Mouse (Mus musculus): ENCODE results near the gene Iqcf3. TPM values are rescaled to one million over a fixed set of nuclear protein-coding genes. Genes with fewer than 3 reads are reported as not detected.

Iqcf3 gene
- total RNA-seq, 2 experiments from 2014 or later, result not detected

DNA sequence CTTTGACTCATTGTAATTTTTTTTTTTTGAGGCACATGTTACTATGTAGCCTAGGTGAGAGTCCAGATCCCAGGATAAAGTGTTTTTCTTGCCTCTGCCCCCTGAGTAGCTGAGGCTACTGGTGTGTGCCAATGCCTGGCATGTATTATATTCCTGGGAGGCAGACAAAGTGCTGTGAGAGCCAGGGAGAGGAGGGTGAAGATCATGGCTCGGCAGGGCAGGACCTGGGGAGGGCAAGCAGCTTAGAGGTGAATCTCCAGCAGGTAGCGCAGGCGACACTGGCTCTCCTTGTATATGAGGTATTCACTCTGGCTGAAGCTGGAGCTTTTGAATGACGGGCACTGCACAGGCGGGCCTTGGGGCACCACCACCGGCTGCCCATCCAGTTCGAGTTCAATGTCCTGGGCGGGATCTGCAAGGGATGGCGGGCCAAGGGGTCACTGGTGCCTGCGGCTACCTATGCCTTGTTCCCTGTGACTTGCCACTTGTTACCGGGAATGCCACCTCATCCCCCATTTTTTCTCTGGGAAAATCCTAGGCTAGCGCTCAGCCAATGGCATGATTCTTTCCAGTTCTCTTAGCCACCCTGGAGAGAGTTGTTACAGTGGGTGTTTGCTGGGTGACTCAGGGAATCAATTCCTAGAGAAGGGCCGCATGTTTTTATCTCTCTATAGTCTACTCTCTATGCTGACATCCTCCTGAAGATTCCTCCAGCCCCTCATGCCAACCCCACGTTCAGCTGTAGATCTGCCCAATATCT is 90.3 kb downstream of the Iqcf3 start:
- DNase-seq, result no peak

DNA sequence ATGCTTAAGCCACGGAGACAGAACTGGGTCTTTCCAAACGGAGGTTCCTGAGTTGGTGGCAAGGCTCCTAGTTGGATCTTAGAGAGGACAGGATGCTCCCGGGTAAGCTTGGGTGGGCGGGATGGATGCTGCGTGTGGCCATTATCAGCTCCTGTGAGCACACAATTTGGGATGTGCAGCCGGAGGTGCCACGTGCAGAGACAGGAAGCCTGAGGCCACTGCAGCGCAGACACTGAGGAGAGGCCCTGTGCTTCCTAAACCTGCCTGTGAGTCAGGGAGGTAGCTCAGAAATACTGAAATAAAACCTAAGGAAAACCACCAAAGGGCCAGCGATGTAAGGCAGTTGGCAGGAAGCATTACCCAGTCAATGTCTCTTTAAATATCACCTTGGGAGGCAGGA is 91.7 kb downstream of the Iqcf3 start:
- DNase-seq, result no peak

DNA sequence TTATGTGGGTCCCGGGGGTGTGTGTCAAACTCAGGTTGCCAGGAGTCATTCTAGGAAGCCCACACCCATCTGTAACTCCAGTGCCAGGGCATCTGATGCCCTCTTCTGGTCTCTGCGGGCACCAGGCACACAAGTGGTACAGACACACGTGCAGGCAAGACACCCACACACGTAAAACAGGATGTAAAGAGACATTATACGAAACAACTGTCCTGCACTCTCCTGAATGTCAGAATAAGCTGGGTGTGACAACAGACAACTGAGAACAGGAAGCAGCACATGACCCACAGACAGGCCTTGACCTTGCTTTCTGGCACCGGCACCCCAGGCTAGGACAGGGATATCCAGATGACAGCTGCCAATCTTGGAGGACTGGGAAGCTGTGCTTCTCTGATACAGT is 92.1 kb downstream of the Iqcf3 start:
- DNase-seq, result no peak

DNA sequence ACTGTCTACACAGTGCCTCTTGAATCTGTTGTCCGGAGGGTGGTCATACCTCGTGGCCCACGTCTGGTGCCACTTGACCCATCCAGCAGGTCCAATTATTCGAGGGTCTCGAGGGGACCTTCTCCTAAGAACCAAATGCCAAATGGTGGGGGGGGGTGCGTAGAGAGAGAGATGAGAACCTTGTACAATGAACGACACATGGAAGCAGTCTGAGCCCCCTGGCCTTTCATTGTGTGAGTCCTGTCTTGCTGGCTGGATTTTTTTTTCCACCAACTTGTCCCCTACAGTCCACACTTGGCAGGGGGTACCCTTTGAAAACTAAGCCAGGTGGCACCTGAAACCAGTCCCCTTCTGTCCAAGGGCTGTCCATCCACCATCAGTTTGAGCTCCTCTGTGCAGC is 93.7 kb downstream of the Iqcf3 start:
- no peak for DNase-seq

DNA sequence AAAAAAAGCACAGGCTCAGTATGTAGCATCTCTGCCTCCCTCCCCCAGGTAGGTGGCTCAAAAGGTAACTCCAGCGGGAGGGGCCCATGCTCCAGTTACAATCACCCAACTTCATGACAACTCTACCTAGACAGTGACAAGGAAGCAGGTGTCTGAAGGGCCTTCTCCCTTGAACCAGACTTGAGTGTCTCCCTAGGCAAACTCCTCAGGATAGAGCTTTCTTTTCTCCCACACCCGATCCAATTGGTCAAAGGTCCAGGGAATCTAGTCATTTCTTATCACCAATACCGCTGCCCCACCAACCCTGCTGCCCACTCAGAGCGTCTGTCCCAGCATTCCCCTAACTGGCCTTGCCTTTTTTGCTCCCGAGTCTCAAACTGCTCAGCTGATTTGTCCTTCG is 94.7 kb downstream of the Iqcf3 start:
- DNase-seq, result no peak

DNA sequence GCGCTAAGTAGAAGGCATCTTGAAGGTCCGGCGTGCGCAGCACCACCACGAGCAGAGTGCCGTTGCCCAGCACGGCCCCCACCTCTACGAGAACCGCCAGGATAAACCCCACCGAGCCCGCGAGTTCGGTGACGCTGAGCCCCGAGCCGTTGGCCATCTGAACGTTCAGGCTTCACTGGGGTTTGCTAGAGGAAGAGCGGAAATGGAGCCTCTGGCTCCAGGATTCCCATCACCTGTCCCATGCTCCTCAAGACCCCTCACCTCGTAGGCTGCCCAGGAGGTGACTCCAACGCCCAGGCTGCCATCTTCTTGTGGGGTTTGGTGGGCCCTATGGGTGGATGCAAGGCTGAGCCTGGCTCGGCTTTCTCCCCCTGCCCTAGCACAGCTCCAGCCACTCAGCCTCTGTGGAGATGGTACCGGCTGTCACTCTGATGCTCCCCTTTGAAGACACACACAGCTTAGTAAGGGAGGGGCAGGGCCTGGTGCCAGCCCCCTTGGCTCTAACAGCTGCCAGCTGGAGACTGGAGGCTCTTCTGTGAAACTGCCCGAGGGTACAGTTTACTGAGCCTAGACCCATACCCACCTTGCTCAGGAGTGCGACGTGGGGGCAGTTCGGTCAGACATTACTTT is 95.7 kb downstream of the Iqcf3 start, which contains the start of gene Gpr62:
Gene Gpr62, minus strand, starts transcription at position 368 of the 630 bp plus-strand sequence.
- no peak for DNase-seq

DNA sequence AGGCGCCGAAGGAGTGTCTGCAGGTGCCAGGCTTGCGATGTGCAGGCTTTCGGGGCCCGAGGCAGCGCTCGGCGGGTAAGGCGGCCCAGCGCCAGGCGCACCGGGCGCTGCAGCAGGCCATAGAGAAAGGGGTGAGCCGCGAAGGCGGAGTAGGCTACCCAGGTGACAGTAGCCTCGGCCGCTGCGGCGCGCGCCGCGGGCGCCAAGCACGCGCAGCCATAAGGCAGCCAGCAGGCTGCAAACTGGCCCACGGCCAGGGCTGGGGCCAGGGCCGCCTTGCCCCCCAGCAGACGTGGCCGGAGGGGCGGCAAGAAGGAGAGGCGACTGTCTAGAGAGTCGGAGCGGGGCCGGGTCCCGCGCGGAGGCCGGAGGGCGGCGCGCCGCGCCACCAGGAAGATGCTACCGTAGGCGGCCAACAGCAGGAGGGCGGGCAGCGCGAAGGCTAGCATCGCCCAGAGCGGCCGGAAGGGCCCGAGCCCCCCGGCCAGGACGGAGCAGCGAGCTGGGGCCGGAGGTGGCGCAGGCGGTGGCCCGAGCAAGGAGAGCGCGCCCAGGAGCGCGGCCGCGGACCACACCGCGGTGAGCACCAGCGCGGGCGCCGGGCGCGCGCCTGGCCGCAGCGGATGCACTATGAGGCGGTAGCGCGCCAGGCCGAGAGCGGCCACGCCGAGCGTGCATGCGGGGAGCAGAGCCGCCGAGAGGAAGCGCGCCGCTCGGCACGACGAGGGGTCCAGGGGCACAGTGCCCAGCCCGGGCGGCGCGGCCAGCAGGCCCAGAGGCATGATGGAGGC is 96.5 kb downstream of the Iqcf3 start:
- DNase-seq, result peak; percentile 55 to 76

DNA sequence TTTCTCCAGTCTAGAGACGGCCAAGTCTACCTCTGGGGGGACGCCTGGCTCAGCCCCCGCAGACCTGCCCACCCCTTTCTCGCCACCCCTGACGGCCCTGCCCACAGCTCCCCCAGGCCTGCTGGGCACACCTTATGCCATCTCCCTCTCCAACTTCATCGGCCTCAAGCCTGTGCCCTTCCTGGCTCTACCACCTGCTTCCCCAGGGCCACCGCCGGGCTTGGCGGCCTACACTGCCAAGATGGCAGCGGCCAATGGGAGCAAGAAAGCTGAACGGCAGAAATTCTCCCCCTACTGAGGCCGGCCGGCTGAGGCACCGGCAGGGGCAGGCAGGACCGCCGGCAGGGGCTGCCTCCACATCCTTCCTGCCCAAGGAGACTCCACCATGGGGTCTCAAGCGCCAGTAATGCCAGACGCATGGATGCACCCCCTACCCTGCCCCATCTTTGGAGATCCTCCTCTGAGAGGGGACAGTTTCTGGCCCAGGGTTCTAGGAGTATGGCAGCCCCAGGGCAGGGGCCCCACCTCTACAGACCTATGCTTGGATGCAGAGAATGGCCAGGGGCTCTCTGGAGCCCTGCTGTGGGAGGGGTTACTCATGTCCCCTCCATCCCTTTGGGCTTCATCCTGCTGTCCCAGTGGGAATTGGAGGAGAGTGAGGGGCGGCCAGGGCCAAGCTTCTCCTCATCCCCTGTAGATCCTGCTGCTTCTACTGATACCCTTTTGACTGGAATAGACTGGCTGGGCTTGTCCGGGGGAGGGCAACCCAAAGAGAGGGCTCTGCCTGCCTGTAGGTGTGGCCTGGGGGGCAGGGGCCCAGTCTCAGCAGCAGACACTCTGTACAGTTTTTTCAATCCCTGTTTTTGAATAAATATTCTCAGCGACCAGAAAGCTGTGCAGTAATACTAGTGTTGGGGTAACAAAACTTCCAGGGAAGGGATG is 98.0 kb downstream of the Iqcf3 start:
- DNase-seq, result no peak

DNA sequence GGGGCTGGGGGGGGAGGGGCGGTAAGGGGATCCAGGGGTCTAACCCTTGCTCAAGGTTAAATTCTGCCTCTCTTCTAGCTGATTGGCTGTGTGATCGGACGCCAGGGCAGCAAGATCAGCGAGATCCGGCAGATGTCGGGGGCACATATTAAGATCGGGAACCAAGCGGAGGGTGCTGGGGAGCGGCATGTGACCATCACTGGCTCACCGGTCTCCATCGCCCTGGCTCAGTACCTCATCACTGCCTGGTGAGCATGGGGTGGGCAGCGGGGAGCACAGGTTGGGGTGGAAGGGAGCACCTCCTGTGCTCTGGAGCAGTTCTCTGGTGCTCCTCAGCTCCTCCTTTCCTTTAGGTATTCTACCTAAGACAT is 99.0 kb downstream of the Iqcf3 start:
- DNase-seq, result no peak

DNA sequence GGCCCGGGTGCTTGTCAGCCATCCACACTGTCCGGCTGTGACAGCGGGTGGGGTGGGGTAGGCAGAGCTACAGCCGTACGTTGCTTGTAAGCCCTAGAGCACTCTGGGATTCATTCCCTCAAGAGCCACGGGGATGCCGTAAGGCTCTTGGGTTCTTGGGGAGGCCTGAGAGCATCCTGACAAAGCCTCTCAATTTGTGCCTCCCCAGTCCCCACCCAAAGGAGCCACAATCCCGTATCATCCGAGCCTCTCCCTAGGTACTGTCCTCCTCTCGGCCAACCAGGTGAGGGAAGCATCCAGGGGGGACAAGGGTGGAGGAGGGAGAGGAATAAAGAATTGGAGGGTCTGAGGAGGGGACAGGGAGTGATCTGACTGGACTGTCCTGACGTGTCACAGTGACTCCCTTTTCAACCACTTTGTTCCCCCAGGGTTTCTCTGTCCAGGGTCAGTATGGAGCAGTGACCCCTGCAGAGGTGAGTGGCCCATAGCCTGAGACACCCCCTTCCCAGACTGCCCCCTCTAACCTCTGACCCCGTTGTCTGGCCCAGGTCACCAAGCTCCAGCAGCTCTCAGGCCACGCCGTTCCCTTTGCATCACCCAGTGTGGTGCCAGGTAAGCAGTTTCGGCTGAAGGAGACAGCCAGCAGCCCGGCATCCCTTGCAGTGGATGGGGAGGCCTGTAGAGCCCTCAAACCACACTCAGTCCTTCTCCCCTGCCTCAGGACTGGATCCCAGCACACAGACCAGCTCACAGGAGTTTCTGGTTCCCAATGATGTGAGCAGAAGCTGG is 99.6 kb downstream of the Iqcf3 start:
- no peak for DNase-seq

DNA sequence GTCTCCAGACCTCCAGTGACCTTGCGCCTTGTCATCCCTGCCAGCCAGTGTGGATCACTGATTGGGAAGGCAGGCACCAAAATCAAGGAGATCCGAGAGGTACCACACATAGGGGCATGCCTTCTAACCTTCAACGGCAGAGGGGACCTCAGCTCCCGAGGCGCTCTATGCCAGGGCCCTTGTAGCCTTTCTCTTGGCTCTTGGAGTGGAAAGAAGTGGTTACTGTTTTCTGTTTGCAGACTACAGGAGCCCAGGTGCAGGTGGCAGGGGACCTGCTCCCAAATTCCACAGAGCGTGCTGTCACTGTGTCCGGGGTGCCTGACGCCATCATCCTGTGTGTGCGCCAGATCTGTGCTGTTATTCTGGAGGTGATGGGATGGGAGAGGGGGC is 100.4 kb downstream of the Iqcf3 start:
- DNase-seq, result no peak

DNA sequence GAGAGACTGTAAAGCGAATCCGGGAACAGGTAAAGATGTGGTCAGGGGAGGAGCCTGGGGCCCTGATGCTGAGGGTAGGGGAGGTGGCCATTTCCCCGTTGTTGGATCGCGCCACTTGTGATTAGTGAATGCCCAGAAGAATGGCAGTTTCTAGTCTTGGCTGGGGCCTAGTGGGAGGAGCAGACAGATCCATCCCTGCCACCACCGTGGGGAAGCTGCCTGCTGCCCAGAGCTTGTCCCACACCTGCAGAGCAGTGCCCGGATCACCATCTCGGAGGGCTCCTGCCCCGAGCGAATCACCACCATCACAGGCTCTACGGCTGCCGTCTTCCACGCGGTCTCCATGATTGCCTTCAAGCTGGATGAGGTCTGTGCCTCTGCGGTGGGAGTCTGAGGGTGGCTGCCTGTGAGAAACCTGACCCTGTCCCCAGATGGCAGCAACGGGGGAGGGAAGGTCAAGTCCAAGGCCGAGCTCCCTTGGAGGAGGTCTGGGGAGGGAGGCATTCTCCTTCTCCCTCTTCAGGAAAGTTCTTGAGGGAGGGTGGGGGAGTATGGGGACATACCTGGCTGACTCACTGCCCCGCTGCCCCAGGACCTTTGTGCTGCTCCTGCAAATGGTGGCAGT is 100.9 kb downstream of the Iqcf3 start:
- DNase-seq, result no peak

DNA sequence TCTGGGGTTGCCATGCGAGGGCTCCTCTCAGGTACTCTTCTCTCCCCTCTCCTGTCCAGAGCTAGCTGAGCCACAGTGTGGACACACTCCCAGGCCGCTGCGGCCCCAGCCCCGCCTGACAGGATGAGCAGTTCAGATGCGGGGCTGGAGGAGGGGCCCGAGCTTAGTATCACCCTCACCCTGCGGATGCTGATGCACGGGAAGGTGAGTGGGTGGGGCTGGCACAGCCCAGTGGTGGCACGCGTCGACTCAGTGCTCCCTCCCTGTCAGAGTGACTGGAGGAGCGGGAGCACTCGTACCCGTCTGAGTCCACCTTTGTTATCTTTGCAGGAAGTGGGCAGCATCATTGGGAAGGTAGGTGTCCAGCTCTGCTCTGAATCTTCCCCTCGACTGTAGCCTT is 101.5 kb downstream of the Iqcf3 start:
- DNase-seq, result no peak

DNA sequence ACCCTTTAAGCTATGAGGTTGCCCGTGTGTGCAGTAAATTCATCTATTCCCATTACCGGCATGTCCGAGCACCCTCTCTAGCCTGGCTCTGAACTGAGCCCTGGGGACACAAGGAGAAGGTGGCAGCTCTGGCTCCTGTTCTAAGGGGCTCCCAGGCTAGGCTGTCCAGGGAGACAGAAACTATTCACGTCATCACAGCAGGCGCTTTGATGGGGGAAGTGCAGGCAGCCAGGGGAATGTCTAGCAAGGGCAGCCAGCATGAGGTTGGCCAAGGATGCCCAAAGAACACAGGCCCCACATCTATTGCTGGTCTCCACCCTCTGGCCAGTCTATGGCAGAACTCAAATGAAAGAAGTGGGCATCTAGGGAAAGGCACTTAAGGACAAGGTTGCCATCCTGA is 103.5 kb downstream of the Iqcf3 start:
- DNase-seq, result no peak

DNA sequence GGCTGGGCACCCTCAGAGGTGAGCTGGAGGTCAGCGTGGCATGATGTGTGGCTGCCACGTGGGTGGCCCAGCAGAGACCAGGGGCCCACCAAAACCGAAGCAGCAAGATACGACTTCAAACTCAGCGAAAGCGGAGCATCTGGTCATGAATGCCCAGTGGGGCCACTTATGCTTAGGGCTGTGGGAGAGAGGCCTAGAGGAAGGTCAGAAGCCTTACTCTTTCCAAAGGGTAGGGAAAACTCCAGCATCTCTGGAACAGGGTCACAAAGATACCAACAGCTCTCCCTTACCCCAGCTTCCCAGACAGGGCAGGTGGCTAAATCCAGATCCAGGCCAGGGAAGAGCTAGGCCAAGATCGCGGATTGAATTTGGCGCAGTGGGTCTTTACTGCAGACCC is 104.3 kb downstream of the Iqcf3 start:
- no peak for DNase-seq

DNA sequence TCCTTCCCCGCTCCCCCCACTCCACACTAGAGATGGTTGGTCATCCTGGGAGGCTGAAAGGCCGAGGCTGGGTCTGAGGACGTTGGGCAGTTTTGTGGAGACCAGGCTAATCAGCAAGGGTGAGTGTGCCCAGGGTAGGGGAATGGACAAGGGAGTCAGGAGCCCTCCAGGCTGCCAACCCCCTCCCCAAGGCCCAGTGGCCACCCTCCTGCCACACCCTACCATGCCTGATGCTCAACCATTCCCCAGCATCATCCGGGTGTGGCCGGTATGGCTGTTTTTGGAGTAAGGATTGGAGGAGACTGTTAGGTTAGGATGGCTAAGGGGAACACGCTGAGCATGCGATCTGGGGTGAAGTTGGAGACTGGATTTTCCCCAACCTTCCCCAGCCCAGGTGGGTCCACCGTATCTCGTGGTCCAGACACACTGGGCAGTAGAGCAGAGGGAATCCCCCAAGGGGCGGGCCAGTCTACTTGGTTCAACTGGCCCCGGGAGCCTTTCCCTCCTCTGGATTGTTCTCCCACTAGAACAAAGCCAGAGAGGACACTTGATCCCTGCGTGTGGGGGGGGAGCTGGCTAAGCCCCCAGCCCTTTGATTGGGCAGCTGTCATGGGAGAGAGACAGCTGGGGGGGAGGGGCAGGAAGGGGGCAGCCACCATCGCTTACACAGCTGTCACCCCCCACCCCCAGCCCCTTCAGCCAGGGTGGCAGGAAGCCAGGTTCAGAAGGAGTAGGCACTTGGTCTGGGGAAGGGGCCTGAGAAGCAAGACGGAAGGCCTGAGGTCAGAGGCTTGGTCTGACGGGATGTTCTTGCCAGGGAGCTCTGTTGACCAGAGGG is 104.9 kb downstream of the Iqcf3 start:
- DNase-seq, result no peak

DNA sequence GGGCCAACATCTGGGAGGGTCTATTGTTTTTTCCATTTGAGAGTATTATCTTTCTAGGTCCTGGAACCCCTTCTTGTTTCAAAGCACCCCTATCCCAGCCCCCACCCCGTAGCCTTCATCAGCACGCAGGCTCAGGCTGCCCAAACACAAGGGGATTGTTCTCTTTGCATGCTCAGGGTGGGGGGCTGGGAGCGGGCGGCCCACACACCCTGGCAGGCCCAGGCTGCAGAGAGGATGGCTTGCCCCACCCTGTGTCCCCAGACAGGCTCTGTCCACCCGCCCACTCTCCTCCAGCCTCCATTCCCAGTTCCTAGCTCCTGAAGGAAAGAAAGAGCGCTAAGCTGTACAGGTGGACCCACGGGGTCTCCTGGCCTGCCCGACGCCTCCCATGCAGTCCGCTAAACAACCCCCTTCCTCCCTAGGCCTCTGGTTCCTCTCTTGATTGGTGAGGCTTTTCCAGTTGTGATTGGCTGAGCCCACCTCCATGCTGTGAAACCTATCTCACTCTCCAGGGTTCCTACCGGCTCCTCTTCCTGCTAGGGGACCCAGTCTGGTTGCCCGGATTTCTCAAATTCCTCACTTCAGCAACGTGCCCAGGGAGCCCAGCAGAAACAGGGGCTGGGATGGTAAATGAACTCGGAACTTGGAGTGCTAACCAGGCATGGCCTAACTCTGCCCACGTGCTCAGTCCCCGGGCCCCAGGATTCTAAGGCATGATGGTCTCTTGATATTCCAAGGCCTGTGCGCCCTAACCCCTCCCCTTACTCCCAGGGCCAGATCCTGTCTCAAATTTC is 106.3 kb downstream of the Iqcf3 start:
- no peak for DNase-seq

DNA sequence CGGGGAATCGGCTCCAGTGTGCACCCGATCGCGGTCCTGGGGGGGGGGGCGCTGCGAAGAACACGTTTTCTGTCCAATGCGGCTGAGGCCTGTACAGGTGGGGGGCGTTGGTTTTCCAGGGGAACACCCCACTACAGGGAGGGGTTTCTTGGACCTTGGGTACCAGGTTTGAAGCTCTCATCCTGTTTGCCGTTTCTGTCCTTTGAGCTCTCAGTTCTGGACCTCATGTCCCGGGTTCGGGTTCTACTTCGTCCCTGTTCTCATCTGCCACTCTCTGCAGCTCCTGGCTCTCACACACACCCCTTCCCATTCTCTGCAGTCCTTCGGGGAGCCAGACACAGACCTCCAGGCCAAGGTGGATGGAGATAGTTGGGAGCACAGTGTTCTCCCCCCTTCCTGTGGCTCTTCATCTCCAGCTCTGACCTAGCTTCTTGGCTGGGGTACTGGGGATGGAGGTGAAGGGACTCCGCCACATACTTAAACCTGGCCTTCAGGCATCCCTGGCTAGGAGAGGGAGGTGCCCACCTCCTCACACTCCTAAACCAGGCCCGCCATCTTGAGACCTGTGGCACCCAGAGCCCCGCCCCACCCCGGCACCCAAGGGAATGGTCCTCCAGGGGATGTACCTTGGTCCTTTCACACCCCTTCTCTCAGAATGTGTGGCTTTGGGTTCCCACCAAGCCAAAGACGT is 107.2 kb downstream of the Iqcf3 start:
- no peak for DNase-seq

Data from adrenal gland, postnatal 36 days (tissue).